Mouse (Mus musculus): Measurements from ENCODE around the gene Fuom. TPM values are rescaled to one million over a fixed set of nuclear protein-coding genes. Genes with fewer than 3 reads are reported as not detected.

Fuom gene
- polyA plus RNA-seq, 1 experiment from 2014 or later: 7.6 TPM

GRCm38 (mm10) chr7:140125278-140126021 lies 23.2 kb upstream of the Fuom start:
- H3K9me3 ChIP-seq (replicated peaks): no peaks in the 10 kb centered on the region
- H3K9ac ChIP-seq: peak overlapping the region; percentile 80
- ATAC-seq: peak; percentile 99
- peaks cover 31% of the 10 kb centered on the region for H3K4me1 ChIP-seq
- no peaks in the 10 kb centered on the region for H3K27me3 ChIP-seq (replicated peaks)
- H3K4me3 ChIP-seq: peak overlapping the region; percentile 70
- peaks cover 14% of the 10 kb centered on the region for H3K36me3 ChIP-seq
- H3K27ac ChIP-seq: peak overlapping the region; percentile 12; the same call in 1 of the 2 replicates
- H3K4me2 ChIP-seq: peak overlapping the region; percentile 82
- 1% methylated on average over 40 of the region's 40 CpGs for WGBS (ENCODE audit: insufficient replicate concordance)

- Histone ChIP-seq H3K4me3 (no peak overlapping the region), H3K9me3 (replicated peaks) (no peaks in the 10 kb centered on the region), H3K4me2 (no peak overlapping the region), H3K36me3 (peaks cover 3% of the 10 kb centered on the region; the same call in 1 of the 2 replicates), H3K9ac (no peak overlapping the region), H3K4me1 (peaks cover 31% of the 10 kb centered on the region), H3K27me3 (replicated peaks) (no peaks in the 10 kb centered on the region), H3K27ac (no peak overlapping the region)
- no peak for ATAC-seq
- 74% methylated on average over 1 of the region's 1 CpGs for WGBS (ENCODE audit: insufficient replicate concordance)
These were observed 22.1 kb upstream of the Fuom start for GRCm38 (mm10) chr7:140124382-140124781.

- no peak overlapping the region for H3K27ac ChIP-seq
- WGBS (ENCODE audit: insufficient replicate concordance): 18% methylated on average over 4 of the region's 4 CpGs
- H3K4me2 ChIP-seq: no peak overlapping the region
- H3K9me3 ChIP-seq (replicated peaks): no peaks in the 10 kb centered on the region
- no peak for ATAC-seq
- peaks cover 31% of the 10 kb centered on the region for H3K4me1 ChIP-seq
- H3K36me3 ChIP-seq: no peaks in the 10 kb centered on the region
- H3K9ac ChIP-seq: no peak overlapping the region
- no peak overlapping the region for H3K4me3 ChIP-seq
- no peaks in the 10 kb centered on the region for H3K27me3 ChIP-seq (replicated peaks)
These were observed 20.5 kb upstream of the Fuom start for GRCm38 (mm10) chr7:140122765-140123164.

- Histone ChIP-seq H3K9me3 (replicated peaks) (no peaks in the 10 kb centered on the region), H3K9ac (no peak overlapping the region), H3K27me3 (replicated peaks) (no peaks in the 10 kb centered on the region), H3K4me2 (no peak overlapping the region), H3K27ac (no peak overlapping the region), H3K36me3 (no peaks in the 10 kb centered on the region), H3K4me1 (peaks cover 33% of the 10 kb centered on the region), H3K4me3 (no peak overlapping the region)
- no peak for ATAC-seq
- WGBS (ENCODE audit: insufficient replicate concordance): 52% methylated on average over 13 of the region's 13 CpGs
These were observed 19.2 kb upstream of the Fuom start for GRCm38 (mm10) chr7:140121338-140121910.

GRCm38 (mm10) chr7:140120484-140120883 lies 18.2 kb upstream of the Fuom start:
- WGBS (ENCODE audit: insufficient replicate concordance): 71% methylated on average over 2 of the region's 2 CpGs
- H3K9me3 ChIP-seq (replicated peaks): no peaks in the 10 kb centered on the region
- H3K4me1 ChIP-seq: peaks cover 31% of the 10 kb centered on the region
- H3K4me3 ChIP-seq: no peak overlapping the region
- no peak overlapping the region for H3K4me2 ChIP-seq
- no peak for ATAC-seq
- no peak overlapping the region for H3K27ac ChIP-seq
- no peak overlapping the region for H3K9ac ChIP-seq
- no peaks in the 10 kb centered on the region for H3K27me3 ChIP-seq (replicated peaks)
- no peaks in the 10 kb centered on the region for H3K36me3 ChIP-seq

GRCm38 (mm10) chr7:140116329-140117054 lies 14.3 kb upstream of the Fuom start, which contains the start of gene Echs1:
Gene Echs1, minus strand, starts transcription at chr7:140116476.
- Histone ChIP-seq H3K9me3 (replicated peaks) (no peaks in the 10 kb centered on the region), H3K36me3 (peaks cover 15% of the 10 kb centered on the region)
- 4% methylated on average over 28 of the region's 28 CpGs for WGBS (ENCODE audit: insufficient replicate concordance)

GRCm38 (mm10) chr7:140115583-140116328 lies 13.5 kb upstream of the Fuom start, which contains the start of gene Paox:
Gene Paox, plus strand, starts transcription at chr7:140115799.
- peaks cover 22% of the 10 kb centered on the region for H3K36me3 ChIP-seq
- H3K27me3 ChIP-seq (replicated peaks): no peaks in the 10 kb centered on the region
- peaks cover 23% of the 10 kb centered on the region for H3K4me1 ChIP-seq
- WGBS (ENCODE audit: insufficient replicate concordance): 2% methylated on average over 23 of the region's 23 CpGs
- peak within 1 kb of the TSS; percentile 75 for H3K9ac ChIP-seq
- peak; percentile 71 for ATAC-seq
- peak within 1 kb of the TSS; percentile 98 for H3K4me2 ChIP-seq
- peak within 1 kb of the TSS; percentile 72 for H3K27ac ChIP-seq
- H3K9me3 ChIP-seq (replicated peaks): no peaks in the 10 kb centered on the region
- peak within 1 kb of the TSS; percentile 70 for H3K4me3 ChIP-seq

More at GRCm38 (mm10) chr7:140116329-140117054, 14.3 kb upstream of the Fuom start, which contains the start of gene Echs1:
- peak; percentile 99 for ATAC-seq
- Histone ChIP-seq H3K4me2 (peak within 1 kb of the TSS; percentile 98), H3K9ac (peak within 1 kb of the TSS; percentile 75), H3K4me3 (peak within 1 kb of the TSS; percentile 70), H3K27ac (peak within 1 kb of the TSS; percentile 72), H3K27me3 (replicated peaks) (no peaks in the 10 kb centered on the region), H3K4me1 (peaks cover 23% of the 10 kb centered on the region)

- no peak overlapping the region for H3K9ac ChIP-seq
- H3K27ac ChIP-seq: no peak overlapping the region
These were observed 9.7 kb upstream of the Fuom start for GRCm38 (mm10) chr7:140111943-140112342.

GRCm38 (mm10) chr7:140104009-140104408 lies 1.8 kb upstream of the Fuom start:
- peaks cover 15% of the 10 kb centered on the region for H3K4me1 ChIP-seq
- H3K9me3 ChIP-seq (replicated peaks): no peaks in the 10 kb centered on the region
- 61% methylated on average over 4 of the region's 4 CpGs for WGBS (ENCODE audit: insufficient replicate concordance)
- H3K9ac ChIP-seq: no peak overlapping the region
- H3K4me3 ChIP-seq: no peak overlapping the region
- ATAC-seq: no peak
- peaks cover 33% of the 10 kb centered on the region for H3K36me3 ChIP-seq
- no peaks in the 10 kb centered on the region for H3K27me3 ChIP-seq (replicated peaks)
- H3K27ac ChIP-seq: no peak overlapping the region
- no peak overlapping the region for H3K4me2 ChIP-seq

More at GRCm38 (mm10) chr7:140111943-140112342, 9.7 kb upstream of the Fuom start:
- H3K4me2 ChIP-seq: no peak overlapping the region
- peaks cover 59% of the 10 kb centered on the region for H3K36me3 ChIP-seq
- H3K4me1 ChIP-seq: peaks cover 19% of the 10 kb centered on the region
- no peak for ATAC-seq
- H3K9me3 ChIP-seq (replicated peaks): no peaks in the 10 kb centered on the region
- H3K27me3 ChIP-seq (replicated peaks): no peaks in the 10 kb centered on the region
- WGBS (ENCODE audit: insufficient replicate concordance): 52% methylated on average over 3 of the region's 3 CpGs
- no peak overlapping the region for H3K4me3 ChIP-seq

- H3K9ac ChIP-seq: peak overlapping the region; percentile 55; the same call in 1 of the 2 replicates
- H3K4me2 ChIP-seq: peak overlapping the region; percentile 67
- ATAC-seq: no peak
- no peaks in the 10 kb centered on the region for H3K9me3 ChIP-seq (replicated peaks)
- H3K27ac ChIP-seq: no peak overlapping the region
- peak overlapping the region; percentile 50 for H3K4me3 ChIP-seq
- peaks cover 12% of the 10 kb centered on the region for H3K36me3 ChIP-seq
- no peaks in the 10 kb centered on the region for H3K27me3 ChIP-seq (replicated peaks)
- 73% methylated on average over 10 of the region's 10 CpGs for WGBS (ENCODE audit: insufficient replicate concordance)
- H3K4me1 ChIP-seq: peaks cover 21% of the 10 kb centered on the region
These were observed 743 bp downstream of the Fuom start for GRCm38 (mm10) chr7:140101498-140101897.

GRCm38 (mm10) chr7:140098466-140098865 lies 3.8 kb downstream of the Fuom start:
- Histone ChIP-seq H3K9ac (no peak overlapping the region), H3K4me1 (peaks cover 21% of the 10 kb centered on the region), H3K4me2 (no peak overlapping the region), H3K27ac (no peak overlapping the region), H3K9me3 (replicated peaks) (no peaks in the 10 kb centered on the region), H3K4me3 (no peak overlapping the region), H3K27me3 (replicated peaks) (0 out of 2 replicates have a peak, but pooled peaks cover 6% of the 10 kb centered on the region), H3K36me3 (no peaks in the 10 kb centered on the region)
- 22% methylated on average over 1 of the region's 1 CpGs for WGBS (ENCODE audit: insufficient replicate concordance)
- no peak for ATAC-seq
